In the genomic region with DNA sequence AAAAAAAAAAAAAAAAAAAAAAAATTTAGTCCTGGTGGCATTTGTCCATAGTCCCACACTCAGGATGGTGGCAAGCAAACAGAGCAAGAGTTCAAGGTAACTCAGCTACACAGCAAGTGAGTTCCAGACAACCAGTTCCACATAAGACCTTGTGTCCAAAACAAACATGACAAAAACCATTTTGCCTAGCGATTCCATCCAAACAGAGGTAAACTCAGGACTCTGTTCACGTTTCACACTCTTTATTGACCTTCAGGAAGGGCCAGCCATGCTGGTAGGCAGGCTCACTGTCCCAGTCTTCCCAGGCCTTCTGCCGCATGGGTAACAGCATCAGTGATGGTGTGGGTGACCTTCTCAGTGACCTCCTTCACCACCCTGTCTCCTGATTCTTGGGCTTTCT, we compare ENCODE assay signal across 29 mouse cellular contexts. TPM values are rescaled to one million over a fixed set of nuclear protein-coding genes. Genes with fewer than 3 reads are reported as not detected.
"Had no signal": no experiment of that assay in that cellular context is flagged by ENCODE, and none has a peak within 500 bp of the region (broad histone marks: within the 10 kb centered on the region; RNA-seq: fewer than 3 reads in every experiment).

No protein-coding gene starts in this region.

- H3K27ac ChIP-seq: kidney, embryonic 15.5 days; layer of hippocampus, adult 2 months; limb, embryonic 10.5 days; limb, embryonic 13.5 days; liver, embryonic 13.5 days; neural tube, embryonic 12.5 days; stomach, embryonic 15.5 days had no signal

- H3K9ac ChIP-seq: kidney, embryonic 15.5 days; limb, embryonic 13.5 days; liver, embryonic 13.5 days; neural tube, embryonic 12.5 days; stomach, embryonic 15.5 days had no signal

- H3K27me3 ChIP-seq: kidney, embryonic 15.5 days; limb, embryonic 13.5 days; liver, embryonic 13.5 days; neural tube, embryonic 12.5 days; stomach, embryonic 15.5 days had no signal

- H3K4me2 ChIP-seq: kidney, embryonic 15.5 days; limb, embryonic 13.5 days; liver, embryonic 13.5 days; midbrain, embryonic 11.5 days; neural tube, embryonic 12.5 days; stomach, embryonic 15.5 days had no signal

- DNase-seq: kidney, adult 18-20 months; kidney, postnatal 10 days; kidney, postnatal 4 days; layer of hippocampus, adult 9-11 months; liver, embryonic 13.5 days; lung, adult 2 months; lung, postnatal 14 days; lung, postnatal 4 days; midbrain, embryonic 14.5 days; retina, postnatal 1 day; right cerebral cortex, postnatal 25 days; spleen, adult 18-20 months; thymus, postnatal 25 days had no signal

- H3K9me3 ChIP-seq: kidney, embryonic 15.5 days; limb, embryonic 10.5 days; limb, embryonic 13.5 days; liver, embryonic 13.5 days; neural tube, embryonic 12.5 days; stomach, embryonic 15.5 days had no signal

- H3K36me3 ChIP-seq: kidney, embryonic 15.5 days; limb, embryonic 10.5 days; limb, embryonic 13.5 days; liver, embryonic 13.5 days; neural tube, embryonic 12.5 days; stomach, embryonic 15.5 days had no signal

- H3K4me1 ChIP-seq: limb, embryonic 13.5 days; neural tube, embryonic 12.5 days had no signal

- H3K4me3 ChIP-seq: kidney, embryonic 15.5 days; layer of hippocampus, adult 2 months; limb, embryonic 10.5 days; limb, embryonic 13.5 days; liver, embryonic 13.5 days; neural tube, embryonic 12.5 days; stomach, embryonic 15.5 days had no signal

RNA-seq across cellular contexts. Expression of gene Fam25c, which starts 3.6 kb away (rescaled TPM):
- total RNA-seq: layer of hippocampus, adult 2 months; layer of hippocampus, postnatal 25 days; left cerebral cortex, adult 18-20 months; left cerebral cortex, postnatal 25 days; megakaryocyte progenitor cell, adult 5-6 weeks; megakaryocyte-erythroid progenitor cell, adult 5-6 weeks; midbrain, postnatal 0 days; neutrophil, adult 5-6 weeks had no signal
- polyA plus RNA-seq: intestine, embryonic 14.5 days; kidney, embryonic 15.5 days; limb, embryonic 10.5 days; liver, embryonic 13.5 days; lung, embryonic 16.5 days; midbrain, embryonic 11.5 days; midbrain, embryonic 14.5 days; midbrain, postnatal 0 days; neural tube, embryonic 12.5 days had no signal

RNA-seq across cellular contexts. Expression of gene Sncg, which starts 22.9 kb away (rescaled TPM):
- total RNA-seq: megakaryocyte progenitor cell, adult 5-6 weeks; megakaryocyte-erythroid progenitor cell, adult 5-6 weeks; neutrophil, adult 5-6 weeks had no signal

RNA-seq across cellular contexts. Expression of gene Mmrn2, which starts 23.6 kb away (rescaled TPM):
- total RNA-seq: megakaryocyte progenitor cell, adult 5-6 weeks; megakaryocyte-erythroid progenitor cell, adult 5-6 weeks; neutrophil, adult 5-6 weeks had no signal
